Mouse (Mus musculus) hindbrain, embryonic 11.5 days (tissue): ENCODE measurements around the gene Crocc. TPM values are rescaled to one million over a fixed set of nuclear protein-coding genes. Genes with fewer than 3 reads are reported as not detected.

Experiments used
- ATAC-seq: fragments of 200-750 bp; cut with Nextera tagmentation; 2 replicates; pipeline ENCODE4 v1.8.0; 2017; ENCODE audit warnings: mild to moderate bottlenecking, moderate TSS enrichment, moderate library complexity; ENCODE audit not compliant: low FRiP score
- DNase-seq: peaks from one replicate; pipeline ENCODE4 v3.0.0-alpha.2; 2015; ENCODE audit warnings: low spot score
- H3K27ac ChIP-seq: fragments of 300-500 bp; sonication (generic); 2 replicates; pipeline ENCODE4 v1.5.1; 2014; ENCODE audit warnings: mild to moderate bottlenecking, low read depth, low read length
- H3K27me3 ChIP-seq: fragments of 300-500 bp; sonication (generic); 2 replicates; pipeline ENCODE4 v1.6.1; 2014; ENCODE audit warnings: mild to moderate bottlenecking, low read length, moderate library complexity, mixed read lengths; ENCODE audit not compliant: control insufficient read depth, insufficient read depth
- H3K36me3 ChIP-seq: fragments of 300-500 bp; sonication (generic); 2 replicates; pipeline ENCODE4 v1.6.1; 2014; ENCODE audit warnings: mild to moderate bottlenecking, low read length, moderate library complexity, mixed read lengths; ENCODE audit not compliant: control insufficient read depth, insufficient read depth
- H3K4me1 ChIP-seq: fragments of 300-500 bp; sonication (generic); replicated peaks from 2 replicates; pipeline ENCODE4 v1.6.1; 2014; ENCODE audit warnings: low read length, mixed read lengths; ENCODE audit not compliant: control insufficient read depth, insufficient read depth
- H3K4me2 ChIP-seq: fragments of 300-500 bp; sonication (generic); replicated peaks from 2 replicates; pipeline ENCODE4 v1.6.1; 2014; ENCODE audit warnings: mild to moderate bottlenecking, low read depth, low read length
- H3K4me3 ChIP-seq: fragments of 300-500 bp; sonication (generic); 2 replicates; pipeline ENCODE4 v1.5.1; 2014; ENCODE audit warnings: low read depth, low read length
- H3K9ac ChIP-seq: fragments of 300-500 bp; sonication (generic); 2 replicates; pipeline ENCODE4 v1.6.1; 2014; ENCODE audit warnings: low read depth, low read length
- H3K9me3 ChIP-seq: fragments of 300-500 bp; sonication (generic); 2 replicates; pipeline ENCODE4 v1.6.1; 2016; ENCODE audit warnings: low read length; ENCODE audit not compliant: control insufficient read depth
- WGBS: fragments of 180-500 bp; shearing (Covaris S2); extraction: QIAGEN DNeasy Blood & Tissue Kit; methylation state at CpG from one replicate; pipeline ENCODE4 v1.1.7; 2014; 5-methylcytosine and 5-hydroxymethylcytosine counted together
- polyA plus RNA-seq: library from polyadenylated mRNA; unstranded; fragments of >200 nt; fragmentation: Nextera tagmentation; extraction: Ambion mirVana; gene quantifications from 2 replicates; pipeline ENCODE4 v1.2.1, GENCODE M21; 2014

Gene Crocc
- polyA plus RNA-seq, result 6.3 and 7.6 TPM in 2 replicates

GRCm38 (mm10) chr4:141060426-141061301 is at the start of gene Crocc:
Crocc (minus strand) TSS chr4:141060550.
- Histone ChIP-seq H3K9me3 (no peaks in the 10 kb centered on the region), H3K27me3 (no peaks in the 10 kb centered on the region), H3K9ac (peak within 1 kb of the TSS; percentile 69), H3K36me3 (no peaks in the 10 kb centered on the region), H3K4me1 (no peaks in the 10 kb centered on the region), H3K27ac (peak within 1 kb of the TSS; percentile 83), H3K4me3 (peak within 1 kb of the TSS; percentile 53), H3K4me2 (peak within 1 kb of the TSS; percentile 61)
- peak; percentile 100 for DNase-seq
- peak; percentile 95 for ATAC-seq
- WGBS, result under 1% methylated on average over 73 of the region's 77 CpGs

GRCm38 (mm10) chr4:141108196-141108732 is 47.9 kb upstream of the Crocc start:
- WGBS, result 43% methylated on average over 10 of the region's 10 CpGs
- Histone ChIP-seq H3K27ac (no peak overlapping the region), H3K9ac (no peak overlapping the region), H3K4me3 (no peak overlapping the region), H3K27me3 (no peaks in the 10 kb centered on the region), H3K36me3 (0 out of 2 replicates have a peak, but pooled peaks cover 5% of the 10 kb centered on the region), H3K4me1 (no peaks in the 10 kb centered on the region), H3K9me3 (no peaks in the 10 kb centered on the region), H3K4me2 (no peak overlapping the region)
- DNase-seq (no peak), ATAC-seq (no peak)

- H3K4me2 ChIP-seq, result no peak overlapping the region
- H3K9ac ChIP-seq, result no peak overlapping the region
- no peak overlapping the region for H3K4me3 ChIP-seq
- DNase-seq, result no peak
- no peaks in the 10 kb centered on the region for H3K9me3 ChIP-seq
- ATAC-seq, result no peak
- WGBS, result 83% methylated on average over 16 of the region's 16 CpGs
- H3K36me3 ChIP-seq, result 0 out of 2 replicates have a peak, but pooled peaks cover 5% of the 10 kb centered on the region
- H3K27ac ChIP-seq, result no peak overlapping the region
- H3K4me1 ChIP-seq, result no peaks in the 10 kb centered on the region
- no peaks in the 10 kb centered on the region for H3K27me3 ChIP-seq
Measured at GRCm38 (mm10) chr4:141106526-141107183, 46.3 kb upstream of the Crocc start.

GRCm38 (mm10) chr4:141101855-141102254 is 41.5 kb upstream of the Crocc start:
- Histone ChIP-seq H3K4me2 (no peak overlapping the region), H3K4me1 (no peaks in the 10 kb centered on the region), H3K36me3 (no peaks in the 10 kb centered on the region), H3K27ac (no peak overlapping the region), H3K9me3 (no peaks in the 10 kb centered on the region), H3K9ac (no peak overlapping the region), H3K27me3 (no peaks in the 10 kb centered on the region), H3K4me3 (no peak overlapping the region)
- no peak for ATAC-seq
- peak; percentile 58 for DNase-seq
- WGBS, result 60% methylated on average over 6 of the region's 6 CpGs

GRCm38 (mm10) chr4:141101291-141101690 is 40.9 kb upstream of the Crocc start:
- ATAC-seq, result no peak
- WGBS, result 96% methylated on average over 9 of the region's 9 CpGs
- no peaks in the 10 kb centered on the region for H3K36me3 ChIP-seq
- no peaks in the 10 kb centered on the region for H3K4me1 ChIP-seq
- DNase-seq, result no peak
- H3K27me3 ChIP-seq, result no peaks in the 10 kb centered on the region
- H3K27ac ChIP-seq, result no peak overlapping the region
- no peak overlapping the region for H3K4me2 ChIP-seq
- H3K9me3 ChIP-seq, result no peaks in the 10 kb centered on the region
- H3K4me3 ChIP-seq, result no peak overlapping the region
- H3K9ac ChIP-seq, result no peak overlapping the region

- no peak overlapping the region for H3K9ac ChIP-seq
- no peak for DNase-seq
- H3K27ac ChIP-seq, result no peak overlapping the region
- H3K4me2 ChIP-seq, result no peak overlapping the region
- no peaks in the 10 kb centered on the region for H3K27me3 ChIP-seq
- no peak overlapping the region for H3K4me3 ChIP-seq
- ATAC-seq, result no peak
- no peaks in the 10 kb centered on the region for H3K9me3 ChIP-seq
- WGBS, result 83% methylated on average over 5 of the region's 5 CpGs
- H3K4me1 ChIP-seq, result no peaks in the 10 kb centered on the region
- H3K36me3 ChIP-seq, result no peaks in the 10 kb centered on the region
Measured at GRCm38 (mm10) chr4:141099956-141100355, 39.6 kb upstream of the Crocc start.

- Histone ChIP-seq H3K4me3 (no peak overlapping the region), H3K36me3 (no peaks in the 10 kb centered on the region), H3K9me3 (no peaks in the 10 kb centered on the region), H3K27me3 (no peaks in the 10 kb centered on the region), H3K27ac (no peak overlapping the region), H3K4me2 (no peak overlapping the region), H3K4me1 (no peaks in the 10 kb centered on the region), H3K9ac (no peak overlapping the region)
- WGBS, result 83% methylated on average over 4 of the region's 4 CpGs
- ATAC-seq (no peak), DNase-seq (no peak)
Measured at GRCm38 (mm10) chr4:141098935-141099334, 38.6 kb upstream of the Crocc start.

- no peaks in the 10 kb centered on the region for H3K27me3 ChIP-seq
- H3K4me2 ChIP-seq, result no peak overlapping the region
- ATAC-seq, result no peak
- no peak overlapping the region for H3K27ac ChIP-seq
- 17% methylated on average over 9 of the region's 9 CpGs for WGBS
- no peaks in the 10 kb centered on the region for H3K9me3 ChIP-seq
- no peaks in the 10 kb centered on the region for H3K36me3 ChIP-seq
- no peaks in the 10 kb centered on the region for H3K4me1 ChIP-seq
- no peak for DNase-seq
- H3K9ac ChIP-seq, result no peak overlapping the region
- H3K4me3 ChIP-seq, result no peak overlapping the region
Measured at GRCm38 (mm10) chr4:141096710-141097109, 36.4 kb upstream of the Crocc start.
